Mouse (Mus musculus) olfactory bulb, adult 2 months (tissue): ENCODE measurements around the gene Il17rc.

Experiments used
- CTCF ChIP-seq: fragments of 200-500 bp; IDR thresholded peaks from 2 replicates; pipeline ENCODE4 v1.5.1; 2012; ENCODE audit warnings: low read depth, mild to moderate bottlenecking, low read length, moderate library complexity; ENCODE audit not compliant: insufficient read depth
- POLR2A ChIP-seq: fragments of 200-500 bp; IDR thresholded peaks from 2 replicates; pipeline ENCODE4 v1.6.1; 2012; ENCODE audit warnings: mild to moderate bottlenecking, low read depth, low read length, moderate library complexity; ENCODE audit not compliant: insufficient read depth

DNA sequence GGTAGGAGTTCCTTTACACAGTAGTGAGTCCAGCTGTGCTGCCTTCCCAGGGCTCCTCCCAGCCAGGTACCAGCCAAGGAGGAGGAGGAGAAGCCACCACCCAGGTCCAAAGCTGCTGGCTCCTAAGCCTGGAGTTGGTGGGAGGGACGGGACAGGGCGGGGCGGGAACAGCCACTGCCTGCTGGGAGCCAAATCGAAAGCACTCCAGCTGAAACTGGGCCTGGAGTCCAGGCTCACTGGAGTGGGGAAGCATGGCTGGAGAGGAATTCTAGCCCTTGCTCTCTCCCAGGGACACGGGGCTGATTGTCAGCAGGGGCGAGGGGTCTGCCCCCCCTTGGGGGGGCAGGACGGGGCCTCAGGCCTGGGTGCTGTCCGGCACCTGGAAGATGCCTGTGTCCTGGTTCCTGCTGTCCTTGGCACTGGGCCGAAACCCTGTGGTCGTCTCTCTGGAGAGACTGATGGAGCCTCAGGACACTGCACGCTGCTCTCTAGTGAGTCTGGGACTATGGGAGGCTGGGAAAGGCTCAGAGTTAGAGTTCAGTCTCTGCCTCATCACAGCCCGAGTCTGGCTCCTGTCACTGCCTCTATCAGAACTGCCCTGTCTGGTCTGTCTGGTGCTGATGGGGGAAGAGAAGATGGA lies at the start of gene Il17rc:
- TF ChIP-seq CTCF = no peak
- TF ChIP-seq POLR2A = no peak
